Mouse (Mus musculus): ENCODE measurements around the gene Fibp. TPM values are rescaled to one million over a fixed set of nuclear protein-coding genes. Genes with fewer than 3 reads are reported as not detected.

Gene Fibp
- polyA plus RNA-seq, 1 experiment from 2014 or later = 101 TPM

- no peak for TF ChIP-seq CTCF (IDR thresholded peaks at IDR 0.05; ENCODE audit: low read depth)
- no peaks in the 10 kb centered on the region for H3K9me3 ChIP-seq (ENCODE audit: low read depth, low read length)
- peak overlapping the region; percentile 90 for H3K27ac ChIP-seq (ENCODE audit: low read depth)
- peaks cover 8% of the 10 kb centered on the region for H3K4me1 ChIP-seq (ENCODE audit: insufficient read depth)
- ATAC-seq (ENCODE audit: insufficient read depth) = no peak
- H3K36me3 ChIP-seq (ENCODE audit: insufficient read depth) = peaks cover 10% of the 10 kb centered on the region
- peak overlapping the region; percentile 78 for H3K9ac ChIP-seq
- H3K4me2 ChIP-seq = peak overlapping the region; percentile 99
- peak overlapping the region; percentile 84 for H3K4me3 ChIP-seq (ENCODE audit: low read depth, low read length)
- DNase-seq = peak; percentile 62
- no peaks in the 10 kb centered on the region for H3K27me3 ChIP-seq (ENCODE audit: insufficient read depth, low read length)
- 2% methylated on average over 26 of the region's 26 CpGs for WGBS
Measured at GRCm38 (mm10) chr19:5456241-5456921, 4.0 kb upstream of the Fibp start.

GRCm38 (mm10) chr19:5456922-5457745 lies 3.3 kb upstream of the Fibp start:
- H3K9me3 ChIP-seq (ENCODE audit: low read depth, low read length) = no peaks in the 10 kb centered on the region
- H3K27ac ChIP-seq (ENCODE audit: low read depth) = peak overlapping the region; percentile 90
- no peaks in the 10 kb centered on the region for H3K27me3 ChIP-seq (ENCODE audit: insufficient read depth, low read length)
- H3K36me3 ChIP-seq (ENCODE audit: insufficient read depth) = peaks cover 14% of the 10 kb centered on the region
- H3K4me3 ChIP-seq (ENCODE audit: low read depth, low read length) = peak overlapping the region; percentile 84
- no peak; the same call in 1 of the 2 replicates for TF ChIP-seq CTCF (IDR thresholded peaks at IDR 0.05; ENCODE audit: low read depth)
- peaks cover 10% of the 10 kb centered on the region for H3K4me1 ChIP-seq (ENCODE audit: insufficient read depth)
- ATAC-seq (ENCODE audit: insufficient read depth) (peak; percentile 89), DNase-seq (peak; percentile 96)
- H3K4me2 ChIP-seq = peak overlapping the region; percentile 99
- peak overlapping the region; percentile 78 for H3K9ac ChIP-seq
- WGBS = under 1% methylated on average over 70 of the region's 70 CpGs

- TF ChIP-seq CTCF (IDR thresholded peaks at IDR 0.05; ENCODE audit: low read depth) = no peak
- Histone ChIP-seq H3K4me1 (ENCODE audit: insufficient read depth) (peaks cover 10% of the 10 kb centered on the region), H3K27ac (ENCODE audit: low read depth) (peak within 1 kb of the TSS; percentile 90), H3K4me3 (ENCODE audit: low read depth, low read length) (peak within 1 kb of the TSS; percentile 84), H3K4me2 (peak within 1 kb of the TSS; percentile 99), H3K9ac (peak within 1 kb of the TSS; percentile 78), H3K27me3 (ENCODE audit: insufficient read depth, low read length) (no peaks in the 10 kb centered on the region), H3K36me3 (ENCODE audit: insufficient read depth) (peaks cover 21% of the 10 kb centered on the region), H3K9me3 (ENCODE audit: low read depth, low read length) (no peaks in the 10 kb centered on the region)
- 12% methylated on average over 14 of the region's 14 CpGs for WGBS
- ATAC-seq (ENCODE audit: insufficient read depth) (no peak), DNase-seq (no peak)
Measured at GRCm38 (mm10) chr19:5457746-5458442, 2.5 kb upstream of the Fibp start, which contains the start of gene Ccdc85b. Gene Ccdc85b, minus strand, starts transcription at chr19:5457894.

GRCm38 (mm10) chr19:5459019-5459418 lies 1.4 kb upstream of the Fibp start:
- peaks cover 10% of the 10 kb centered on the region for H3K4me1 ChIP-seq (ENCODE audit: insufficient read depth)
- 67% methylated on average over 7 of the region's 7 CpGs for WGBS
- no peak for ATAC-seq (ENCODE audit: insufficient read depth)

GRCm38 (mm10) chr19:5459896-5460295 lies 519 bp upstream of the Fibp start:
- Histone ChIP-seq H3K4me3 (ENCODE audit: low read depth, low read length) (peak overlapping the region; percentile 57), H3K4me2 (peak overlapping the region; percentile 82), H3K9me3 (ENCODE audit: low read depth, low read length) (no peaks in the 10 kb centered on the region), H3K27ac (ENCODE audit: low read depth) (0 out of 2 replicates have a peak overlapping the region, but pooled peaks have one; percentile 10), H3K27me3 (ENCODE audit: insufficient read depth, low read length) (no peaks in the 10 kb centered on the region), H3K9ac (peak overlapping the region; percentile 62), H3K36me3 (ENCODE audit: insufficient read depth) (peaks cover 30% of the 10 kb centered on the region), H3K4me1 (ENCODE audit: insufficient read depth) (peaks cover 10% of the 10 kb centered on the region)
- DNase-seq (no peak), ATAC-seq (ENCODE audit: insufficient read depth) (no peak)
- WGBS = 24% methylated on average over 3 of the region's 3 CpGs
- TF ChIP-seq CTCF (IDR thresholded peaks at IDR 0.05; ENCODE audit: low read depth) = no peak

More at GRCm38 (mm10) chr19:5459019-5459418, 1.4 kb upstream of the Fibp start:
- TF ChIP-seq CTCF (IDR thresholded peaks at IDR 0.05; ENCODE audit: low read depth) = no peak
- no peak for DNase-seq
- H3K36me3 ChIP-seq (ENCODE audit: insufficient read depth) = peaks cover 25% of the 10 kb centered on the region
- H3K4me2 ChIP-seq = no peak overlapping the region
- H3K27ac ChIP-seq (ENCODE audit: low read depth) = no peak overlapping the region
- H3K9ac ChIP-seq = no peak overlapping the region
- no peak overlapping the region for H3K4me3 ChIP-seq (ENCODE audit: low read depth, low read length)
- H3K9me3 ChIP-seq (ENCODE audit: low read depth, low read length) = no peaks in the 10 kb centered on the region
- H3K27me3 ChIP-seq (ENCODE audit: insufficient read depth, low read length) = no peaks in the 10 kb centered on the region

- no peaks in the 10 kb centered on the region for H3K9me3 ChIP-seq (ENCODE audit: low read depth, low read length)
- H3K36me3 ChIP-seq (ENCODE audit: insufficient read depth) = peaks cover 42% of the 10 kb centered on the region
- WGBS = 82% methylated on average over 6 of the region's 6 CpGs
- H3K4me3 ChIP-seq (ENCODE audit: low read depth, low read length) = peak overlapping the region; percentile 57
- peak overlapping the region; percentile 62; the same call in 1 of the 2 replicates for H3K9ac ChIP-seq
- H3K27ac ChIP-seq (ENCODE audit: low read depth) = no peak overlapping the region
- no peak for TF ChIP-seq CTCF (IDR thresholded peaks at IDR 0.05; ENCODE audit: low read depth)
- no peak for ATAC-seq (ENCODE audit: insufficient read depth)
- peaks cover 5% of the 10 kb centered on the region for H3K4me1 ChIP-seq (ENCODE audit: insufficient read depth)
- DNase-seq = no peak
- H3K4me2 ChIP-seq = peak overlapping the region; percentile 82
- H3K27me3 ChIP-seq (ENCODE audit: insufficient read depth, low read length) = no peaks in the 10 kb centered on the region
Measured at GRCm38 (mm10) chr19:5461411-5461810, 996 bp downstream of the Fibp start.

All from lung, embryonic 14.5 days (tissue).